Mouse (Mus musculus) embryonic fibroblast, embryonic 13.5 days (primary cell): ENCODE measurements around the gene Tha1. TPM values are rescaled to one million over a fixed set of nuclear protein-coding genes. Genes with fewer than 3 reads are reported as not detected.
A peak's percentile ranks its signal among the peaks of the same experiment; 100 is the strongest.

Experiments
- H3K27ac ChIP-seq: 2 replicates; pipeline ENCODE4 v1.5.1; 2012; ENCODE audit warnings: low read length, control low read depth, inconsistent platforms; ENCODE audit not compliant: insufficient read depth
- H3K4me1 ChIP-seq: 2 replicates; pipeline ENCODE4 v1.6.1; 2011; ENCODE audit warnings: low read length; ENCODE audit not compliant: control insufficient read depth, insufficient read depth
- H3K4me3 ChIP-seq: 2 replicates; pipeline ENCODE4 v1.5.1; 2011; ENCODE audit warnings: mild to moderate bottlenecking, control low read depth, low read length; ENCODE audit not compliant: insufficient read depth
- CTCF ChIP-seq: IDR thresholded peaks from 2 replicates; pipeline ENCODE4 v1.5.1; 2011; ENCODE audit warnings: mild to moderate bottlenecking, control low read depth, low read length, moderate library complexity, borderline replicate concordance; ENCODE audit not compliant: insufficient read depth
- POLR2A ChIP-seq: IDR thresholded peaks from 2 replicates; pipeline ENCODE4 v1.6.1; 2011; ENCODE audit warnings: low read depth, mild to moderate bottlenecking, control low read depth, low read length, moderate library complexity
- polyA plus RNA-seq: library from polyadenylated mRNA; stranded (reverse); fragments of >200 nt; gene quantifications from 2 replicates; pipeline ENCODE4 v1.2.4, GENCODE M21; 2011; ENCODE audit warnings: low read depth; ENCODE audit not compliant: missing spikeins, insufficient read length

The Tha1 gene
- polyA plus RNA-seq, 1 experiment, result 1.2 TPM

DNA sequence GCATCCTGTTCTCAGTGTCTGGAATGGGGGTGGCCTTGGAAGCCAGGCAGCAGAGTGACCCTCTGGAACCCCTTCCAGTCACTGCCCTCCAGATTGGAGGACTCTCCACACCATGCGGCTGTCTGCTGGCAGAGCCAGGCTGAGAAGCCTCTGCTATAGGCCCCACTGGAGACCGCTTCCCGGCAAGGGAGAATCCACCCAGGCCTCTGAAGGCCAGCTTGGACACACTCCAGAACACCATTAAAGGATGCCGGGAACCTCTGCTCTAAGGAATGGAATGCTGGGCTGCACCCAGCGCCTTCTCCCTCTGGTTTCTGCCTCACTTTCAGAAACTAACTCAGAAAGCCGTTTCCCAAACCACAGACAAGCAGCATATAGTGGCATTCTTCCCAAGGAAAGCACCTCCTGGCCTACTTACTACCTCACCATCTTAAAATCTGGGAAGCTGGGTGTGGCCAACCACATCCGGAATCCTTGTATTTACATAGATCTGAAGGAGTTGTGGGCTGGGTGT lies 50.5 kb downstream of the Tha1 start:
- TF ChIP-seq CTCF (no peak), POLR2A (0 out of 2 replicates have a peak, but pooled peaks have one; percentile 24)
- Histone ChIP-seq H3K4me1 (peaks cover 27% of the 10 kb centered on the region), H3K4me3 (no peak overlapping the region), H3K27ac (peak overlapping the region; percentile 95)

- TF ChIP-seq POLR2A, result no peak
- Histone ChIP-seq H3K27ac (peak overlapping the region; percentile 95), H3K4me1 (peaks cover 18% of the 10 kb centered on the region), H3K4me3 (no peak overlapping the region)
Measured at GRCm38 (mm10) chr11:117821868-117822267, 51.4 kb downstream of the Tha1 start.

DNA sequence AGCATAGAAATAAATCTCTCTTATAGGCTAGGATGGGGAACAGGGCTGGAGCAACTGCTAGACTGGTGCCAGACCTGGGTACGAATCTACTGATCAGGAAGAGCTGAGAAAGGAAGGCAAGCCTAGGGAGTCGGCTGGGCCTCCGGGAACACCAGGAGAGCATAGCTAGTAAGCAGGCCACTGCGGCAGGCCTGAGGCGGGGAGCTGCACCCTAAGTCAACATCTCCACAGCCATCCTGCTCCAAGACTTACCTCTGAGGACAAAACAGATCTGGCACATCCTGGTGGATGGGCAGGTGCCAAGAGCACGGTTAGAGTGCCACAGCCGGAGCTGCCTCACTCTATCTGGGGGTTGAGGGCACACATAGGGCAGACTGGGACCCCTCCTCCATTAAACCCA lies 53.1 kb downstream of the Tha1 start:
- H3K27ac ChIP-seq, result no peak overlapping the region
- TF ChIP-seq CTCF, result no peak
- no peak for TF ChIP-seq POLR2A

DNA sequence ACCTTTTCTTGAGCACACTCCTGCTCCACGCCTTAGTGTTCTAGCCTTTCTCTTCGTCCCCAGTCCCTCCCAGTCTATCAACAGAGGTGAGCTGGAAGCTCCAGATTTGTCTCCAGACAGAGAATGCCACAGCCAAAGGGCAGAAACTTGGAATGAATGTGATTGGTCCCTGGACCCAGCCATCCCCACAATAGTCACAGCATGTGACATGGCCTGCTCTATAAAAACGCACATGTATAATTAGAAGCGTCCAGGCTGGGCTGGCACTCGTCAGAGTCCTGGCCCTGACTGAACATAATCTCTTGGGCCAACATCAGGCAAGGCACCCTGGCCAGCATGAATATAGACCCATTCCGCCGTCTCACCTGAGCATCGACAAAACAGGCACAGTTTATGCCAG lies 54.2 kb downstream of the Tha1 start:
- H3K27ac ChIP-seq, result no peak overlapping the region
- TF ChIP-seq POLR2A (no peak), CTCF (no peak)
- no peak overlapping the region for H3K4me3 ChIP-seq
- H3K4me1 ChIP-seq, result peaks cover 15% of the 10 kb centered on the region

More for the DNA sequence above, 53.1 kb downstream of the Tha1 start:
- H3K4me1 ChIP-seq, result peaks cover 17% of the 10 kb centered on the region
- no peak overlapping the region for H3K4me3 ChIP-seq

Other genes with a start within 250 kb of the Tha1 start
- 17.9 and 24.8 TPM in 2 replicates for gene Tnrc6c, start 219.2 kb downstream of the Tha1 start, polyA plus RNA-seq
- gene Tmc8, start 91.4 kb downstream of the Tha1 start, polyA plus RNA-seq, result 0.30 and 0.39 TPM in 2 replicates
- 19.5 and 20.5 TPM in 2 replicates for gene Tmc6, start 91.3 kb downstream of the Tha1 start, polyA plus RNA-seq
- gene 6030468B19Rik, start 75.8 kb downstream of the Tha1 start, polyA plus RNA-seq, result not detected in 2 replicates
- gene Gm20708, start 63.8 kb downstream of the Tha1 start, polyA plus RNA-seq, result 0.49 TPM in 1 of 2 replicates, not detected in the other
- gene Syngr2, start 63.8 kb downstream of the Tha1 start, polyA plus RNA-seq, result 66.9 and 68.6 TPM in 2 replicates
- 5.6 and 6.4 TPM in 2 replicates for gene Afmid, start 47.6 kb downstream of the Tha1 start, polyA plus RNA-seq
- gene Tk1, start 47.4 kb downstream of the Tha1 start, polyA plus RNA-seq, result 48.4 and 61.9 TPM in 2 replicates
- 73.3 and 86.8 TPM in 2 replicates for gene Birc5, start 24.2 kb downstream of the Tha1 start, polyA plus RNA-seq
- gene Tmem235, start 12.7 kb downstream of the Tha1 start, polyA plus RNA-seq, result not detected in 2 replicates
- 15.2 and 31.9 TPM in 2 replicates for gene Socs3, start 96.6 kb upstream of the Tha1 start, polyA plus RNA-seq
- 29.5 and 33.4 TPM in 2 replicates for gene Pgs1, start 112.8 kb upstream of the Tha1 start, polyA plus RNA-seq